1 mouse cellular context compared by ENCODE assay signal in genomic region chr3:51662557-51662956, GRCm38 (mm10).
TF ChIP-seq lines count a peak whose summit lies in the region.

No protein-coding gene starts in this region.

TF ChIP-seq in MEL, 35 proteins besides CTCF, POLR2A, EP300 and RAD21 (continued from another document):
- TF ChIP-seq USF1 (IDR thresholded peaks at IDR 0.05; ENCODE audit: low read depth, low read length) (no peak), MAZ (IDR thresholded peaks at IDR 0.05; ENCODE audit: low read depth, low read length) (no peak), TCF12 (IDR thresholded peaks at IDR 0.05; ENCODE audit: low read depth, low read length) (peak; percentile 57), GABPA (IDR thresholded peaks at IDR 0.05; ENCODE audit: low read depth, low read length) (no peak), CHD1 (IDR thresholded peaks at IDR 0.05; ENCODE audit: low read depth, low read length) (no peak), KAT2A (conservative IDR thresholded peaks at IDR 0.05; ENCODE audit: low read depth, low read length) (no peak), ZNF384 (IDR thresholded peaks at IDR 0.05; ENCODE audit: low read depth, low read length) (no peak), POLR2AphosphoS5 (IDR thresholded peaks at IDR 0.05; ENCODE audit: borderline replicate concordance, low read depth, low read length) (no peak), SIN3A (IDR thresholded peaks at IDR 0.05; ENCODE audit: low read length) (0 out of 2 replicates have a peak, but pooled peaks have one; percentile 10), NRF1 (IDR thresholded peaks at IDR 0.05; ENCODE audit: insufficient read depth, low read depth, low read length, poor library complexity, severe bottlenecking) (no peak), RCOR1 (IDR thresholded peaks at IDR 0.05; ENCODE audit: low read depth, low read length) (peak; percentile 96), ZC3H11A (IDR thresholded peaks at IDR 0.05; ENCODE audit: low read depth, low read length) (no peak), NELFE (IDR thresholded peaks at IDR 0.05; ENCODE audit: low read depth, low read length) (no peak), E2F4 (IDR thresholded peaks at IDR 0.05; ENCODE audit: borderline replicate concordance, low read depth, low read length) (no peak), MYB (IDR thresholded peaks at IDR 0.05; ENCODE audit: low read depth, low read length) (no peak), ETS1 (IDR thresholded peaks at IDR 0.05; ENCODE audit: low read depth, low read length) (peak; percentile 64), MEF2A (IDR thresholded peaks at IDR 0.05; ENCODE audit: extremely low read depth, insufficient replicate concordance, low read depth, low read length, poor library complexity, severe bottlenecking) (no peak; the same call in 1 of the 2 replicates)
